Mouse (Mus musculus) thymus, adult 2 months (tissue): ENCODE results near the gene Cables2.

Source experiments
- CTCF ChIP-seq: fragments of 200-500 bp; IDR thresholded peaks from 2 replicates; pipeline ENCODE4 v1.5.1; 2012; ENCODE audit warnings: mild to moderate bottlenecking, control low read depth, low read length, moderate library complexity, borderline replicate concordance; ENCODE audit not compliant: control insufficient read depth, poor library complexity, insufficient read depth; ENCODE audit errors: extremely low read depth
- POLR2A ChIP-seq: fragments of 200-500 bp; IDR thresholded peaks from 2 replicates; pipeline ENCODE4 v1.6.1; 2012; ENCODE audit warnings: mild to moderate bottlenecking, low read length, control low read depth, moderate library complexity; ENCODE audit not compliant: control insufficient read depth, poor library complexity, insufficient read depth; ENCODE audit errors: extremely low read depth

GRCm38 (mm10) chr2:180279321-180279720, 6.0 kb upstream of the Cables2 start:
- TF ChIP-seq POLR2A (no peak), CTCF (no peak)
